Mouse (Mus musculus): Measurements from ENCODE around the gene Ccdc3.
"Not testable (repeated sequence)": the region's sequence is repeated elsewhere in the genome, so short reads cannot be mapped to it uniquely, and the experiment has no call there.

Gene Ccdc3

DNA sequence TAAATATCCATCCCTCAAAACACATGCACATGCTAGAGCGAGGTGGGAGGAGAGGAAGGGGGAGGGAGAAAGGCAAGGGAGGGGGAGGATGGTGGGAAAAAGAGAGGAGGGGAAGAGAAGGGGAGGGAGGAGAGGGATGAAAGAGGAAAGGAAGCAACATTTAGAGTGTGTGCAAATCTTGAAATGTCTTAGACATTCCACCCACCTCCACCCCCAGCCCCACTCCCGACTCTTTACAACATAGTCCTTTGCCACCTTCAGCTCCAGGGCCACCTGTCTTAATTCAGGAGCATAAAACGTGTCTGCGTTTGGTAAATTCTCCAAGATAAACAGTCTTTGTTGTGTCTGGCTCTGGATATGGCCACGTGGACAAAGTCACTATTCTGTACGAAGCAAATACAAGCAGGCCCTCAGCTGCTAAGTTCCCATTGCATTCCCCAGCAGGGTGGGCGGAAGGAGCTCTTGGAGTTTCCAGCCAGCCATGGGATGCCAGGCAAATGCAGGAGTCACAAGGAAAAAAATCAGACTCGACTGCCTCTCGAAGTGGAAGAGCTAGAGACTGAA is 77.8 kb downstream of the Ccdc3 start:
- no peak for DNase-seq

DNA sequence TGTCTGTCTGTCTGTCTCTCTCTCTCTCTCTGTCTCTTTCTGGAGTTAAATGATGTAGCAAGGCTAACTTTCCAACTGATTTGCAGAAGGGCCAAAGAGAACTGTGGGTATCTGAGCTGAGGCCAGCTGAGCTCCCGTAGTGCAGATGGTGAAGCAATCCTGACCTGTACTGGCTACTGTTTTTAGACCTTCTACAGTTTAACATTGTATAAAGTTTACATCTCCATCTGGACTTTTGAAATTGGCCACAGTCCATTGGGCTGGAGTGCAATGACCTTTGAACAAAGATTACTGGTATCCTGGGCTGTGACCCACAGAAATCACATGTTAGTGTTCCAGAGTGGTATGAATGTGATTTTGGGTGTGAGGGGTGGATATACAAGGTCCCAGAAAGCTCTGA is 81.6 kb downstream of the Ccdc3 start:
- no peak for DNase-seq

DNA sequence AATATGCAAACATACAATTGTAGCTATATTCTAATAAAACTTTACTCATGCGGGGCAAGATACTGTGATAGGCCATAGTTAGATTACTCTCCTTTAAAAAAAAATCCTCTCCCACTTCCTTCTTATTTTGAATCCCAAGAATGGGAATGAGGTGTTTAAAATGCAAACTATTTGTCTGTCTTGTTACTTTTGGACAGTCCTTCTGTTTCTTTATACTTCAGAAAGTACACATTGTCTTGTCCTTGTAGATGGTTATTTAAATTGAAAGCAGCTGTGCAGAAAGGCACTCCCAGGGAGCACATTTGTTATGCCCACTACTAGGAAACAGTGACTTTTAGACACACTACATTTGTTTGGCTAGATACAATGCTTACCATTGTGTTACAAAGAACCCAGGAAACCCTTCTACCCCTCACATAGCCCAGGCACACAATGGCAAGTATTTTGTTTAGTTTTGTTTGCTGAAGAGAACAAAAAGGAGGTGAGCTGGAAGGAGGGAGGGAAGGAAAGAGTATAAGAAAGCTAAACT is 82.3 kb downstream of the Ccdc3 start:
- DNase-seq = no peak

DNA sequence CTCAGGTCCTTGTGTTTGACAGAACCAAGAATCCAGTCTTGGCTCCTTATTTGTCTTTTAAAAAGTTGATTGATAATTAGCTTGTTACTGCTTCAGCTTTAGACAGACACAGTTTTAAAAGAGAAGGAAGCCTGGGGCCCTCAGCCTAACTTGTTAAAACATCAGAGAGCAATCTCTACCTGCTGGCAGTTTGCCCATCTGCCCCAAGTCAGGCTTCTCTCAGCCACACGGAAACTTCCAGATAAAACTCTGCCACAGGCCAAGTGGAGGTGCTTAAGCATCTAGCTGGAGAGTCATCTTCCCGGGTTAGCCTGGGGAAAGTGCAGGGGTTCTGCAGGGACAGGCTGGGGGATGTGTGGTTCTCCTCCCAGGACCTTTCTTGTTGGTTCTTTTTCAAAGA is 85.0 kb downstream of the Ccdc3 start:
- DNase-seq = no peak

DNA sequence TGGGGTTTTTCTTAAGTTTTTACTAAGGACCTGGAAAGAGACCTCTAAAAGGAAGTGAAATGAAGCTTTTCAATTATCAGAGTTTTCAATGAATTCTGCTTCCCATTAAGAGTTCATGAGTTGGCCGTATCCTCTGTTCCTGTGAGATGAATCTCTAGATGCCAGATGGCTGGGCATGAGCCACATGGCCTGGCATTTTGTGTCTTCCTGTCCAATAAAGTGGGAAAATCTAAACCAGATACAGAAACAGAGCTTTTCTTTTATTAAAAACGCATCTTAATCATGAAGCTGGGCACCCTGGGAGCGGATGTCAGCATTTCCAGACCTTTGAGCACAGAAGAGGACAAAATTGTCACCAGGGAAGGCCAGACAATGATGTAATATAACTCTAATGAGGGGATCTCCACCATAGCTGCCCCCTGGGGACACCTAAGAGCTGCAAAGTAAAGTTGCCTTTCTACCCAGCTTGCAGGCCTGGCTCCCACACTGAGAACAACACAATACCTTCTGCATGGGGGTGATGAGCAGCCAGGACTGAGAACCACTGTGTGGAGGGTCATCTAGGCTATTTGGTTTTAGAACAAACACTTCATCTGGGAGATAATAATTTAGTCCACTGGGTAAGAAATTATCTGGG is 99.4 kb downstream of the Ccdc3 start:
- no peak for DNase-seq

DNA sequence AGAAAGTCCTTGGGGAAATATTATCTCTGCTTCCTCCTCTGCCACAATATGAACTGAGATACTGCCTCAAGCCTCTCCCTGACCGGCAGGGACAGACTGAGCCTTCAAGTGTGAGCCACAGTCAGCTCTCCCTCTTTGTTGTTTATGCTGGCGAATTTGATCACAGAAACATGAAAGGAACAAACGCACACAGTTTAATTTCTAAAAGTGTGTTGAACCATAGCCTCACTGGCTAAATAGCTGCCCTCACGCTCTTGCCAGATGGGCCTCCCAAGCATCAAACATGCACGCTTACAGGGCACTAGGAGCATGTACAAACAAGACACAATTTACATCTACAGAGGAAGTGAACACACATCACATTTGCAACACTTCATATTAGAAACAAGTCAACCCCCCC is 100.3 kb downstream of the Ccdc3 start:
- DNase-seq = no peak

DNA sequence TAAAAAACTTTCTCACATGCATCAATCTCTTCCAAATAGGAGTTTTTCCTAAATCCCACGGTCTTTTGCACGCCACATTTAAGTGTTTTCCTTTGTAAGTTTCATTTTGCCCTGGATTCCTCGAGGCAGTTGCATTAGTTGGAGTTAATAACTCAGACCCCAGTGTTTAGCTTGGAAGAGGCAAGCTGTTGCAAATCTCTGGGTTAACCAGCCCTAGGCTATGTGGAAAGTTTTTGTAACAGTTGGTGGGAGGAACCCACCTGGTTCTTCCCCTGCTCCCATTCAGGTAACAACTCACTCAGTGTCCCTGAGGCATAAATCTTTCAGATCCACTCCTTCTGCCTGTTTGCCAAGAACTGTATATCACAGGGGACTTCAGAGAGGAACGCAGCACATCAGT is 101.9 kb downstream of the Ccdc3 start:
- no peak for DNase-seq

DNA sequence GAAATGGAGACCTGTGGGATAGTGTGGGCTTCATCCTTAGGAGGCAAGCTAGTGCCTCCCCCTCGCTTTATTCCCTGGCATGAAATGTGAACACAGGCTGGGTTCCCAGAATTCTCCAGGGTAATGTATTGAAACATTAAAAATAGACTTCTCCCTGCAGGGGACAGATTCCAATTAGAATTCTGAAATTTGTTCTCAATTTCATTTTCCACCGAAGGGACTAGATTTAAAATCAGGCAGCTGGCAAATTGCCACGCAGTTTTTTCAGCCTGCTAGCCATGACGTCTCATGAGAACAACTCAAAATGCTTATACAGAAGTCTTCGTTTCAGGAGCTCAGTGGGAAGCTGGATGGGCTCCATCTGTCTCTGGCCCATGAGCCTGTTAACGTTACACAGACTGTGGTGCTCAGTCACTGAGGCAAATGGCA is 103.9 kb downstream of the Ccdc3 start:
- no peak for DNase-seq

DNA sequence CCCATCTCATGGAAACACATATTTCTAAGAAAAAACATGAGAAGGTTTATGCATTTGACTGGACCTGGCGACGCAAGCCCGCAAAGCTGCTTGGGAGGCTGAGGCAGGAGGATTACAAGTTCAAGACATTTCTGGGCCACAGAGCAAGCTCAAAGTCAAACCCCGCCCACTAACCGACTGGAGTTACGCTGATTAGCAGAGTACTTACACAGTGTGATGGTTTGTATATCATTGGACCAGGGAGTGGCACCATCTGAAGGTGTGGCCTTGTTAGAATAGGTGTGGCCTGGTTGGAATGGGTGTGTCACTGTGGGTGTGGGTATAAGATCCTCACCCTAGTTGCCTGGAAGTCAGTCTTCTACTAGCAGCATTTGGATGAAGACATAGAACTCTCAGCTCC is 111.6 kb downstream of the Ccdc3 start:
- not testable (repeated sequence) for DNase-seq

DNA sequence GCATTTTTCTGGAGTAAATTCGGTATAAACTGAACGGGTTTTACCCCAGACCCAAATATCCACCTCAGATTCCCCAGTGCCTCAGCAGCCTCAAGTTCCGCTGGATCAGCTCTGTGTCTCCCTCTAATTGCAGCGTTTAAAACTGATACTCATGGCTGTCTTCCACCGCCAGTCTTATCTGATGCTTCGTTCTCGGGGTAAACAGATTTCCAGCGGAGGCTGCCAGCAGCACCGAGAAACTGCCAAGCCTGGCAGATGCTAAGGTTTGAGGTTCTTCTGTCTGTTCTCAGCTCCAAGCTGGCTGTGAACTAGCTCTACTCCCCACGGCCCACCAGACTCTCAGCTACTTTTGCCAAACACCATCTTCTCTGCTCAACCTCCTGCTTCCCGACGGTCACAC is 112.4 kb downstream of the Ccdc3 start:
- no peak for DNase-seq

DNA sequence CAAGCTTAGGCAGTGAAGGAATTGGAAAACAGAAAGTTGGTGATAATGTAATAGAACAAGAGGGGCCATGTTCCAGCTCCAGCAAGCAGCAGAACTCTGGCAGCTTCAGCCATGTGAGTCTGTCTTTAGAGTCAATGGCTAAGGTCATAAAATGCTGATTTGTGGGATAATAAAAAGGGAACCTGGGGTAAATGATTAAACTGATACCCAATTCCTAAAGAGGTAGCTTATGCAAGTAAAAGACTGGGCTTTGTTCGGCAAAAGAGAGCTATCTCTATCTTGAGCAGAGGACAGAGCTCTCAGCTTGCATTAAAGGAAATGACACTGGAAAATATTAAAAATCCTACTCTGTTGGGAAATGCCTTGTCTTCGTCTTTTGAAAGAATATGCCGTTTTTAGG is 120.7 kb downstream of the Ccdc3 start:
- no peak for DNase-seq

DNA sequence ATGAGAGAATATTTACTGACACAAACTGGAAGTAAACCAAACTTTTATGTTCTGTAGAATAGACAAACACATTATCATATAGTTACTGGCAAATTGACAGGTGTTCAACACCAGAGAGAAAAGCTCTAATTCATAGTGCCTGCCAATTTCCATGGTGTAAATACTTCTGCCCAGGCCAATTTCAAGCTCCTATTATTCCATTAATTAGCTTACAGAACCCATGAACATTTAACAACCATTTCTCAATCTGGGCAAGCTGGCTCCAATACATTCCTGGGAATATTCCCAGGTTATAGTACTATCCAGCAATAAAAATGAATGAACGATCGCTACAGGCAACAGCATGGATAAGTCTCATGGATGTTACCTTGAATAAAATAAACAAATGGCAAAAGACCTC is 124.7 kb downstream of the Ccdc3 start:
- no peak for DNase-seq

DNA sequence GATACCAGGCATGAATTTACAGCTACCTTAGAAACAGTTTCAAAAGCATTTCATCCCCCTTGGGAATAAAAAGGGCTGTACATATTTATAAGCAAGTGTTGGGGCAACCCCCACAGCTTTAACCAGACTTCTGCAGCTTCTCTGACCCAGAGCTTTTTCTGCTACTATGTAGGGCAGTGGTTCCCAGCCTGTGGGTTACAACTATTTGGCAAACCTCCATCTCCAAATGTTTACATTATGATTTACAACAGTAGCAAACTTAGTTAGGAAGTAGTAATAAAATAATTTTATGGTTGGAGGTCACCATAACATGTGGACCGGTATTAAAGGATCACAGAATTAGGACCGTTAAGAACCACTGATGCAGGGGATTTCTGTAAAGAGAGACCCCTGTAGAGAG is 130.4 kb downstream of the Ccdc3 start:
- no peak for DNase-seq
